Mouse (Mus musculus) monocyte, adult 5-6 weeks (primary cell): ENCODE data around the gene Mapkapk5. TPM values are rescaled to one million over a fixed set of nuclear protein-coding genes. Genes with fewer than 3 reads are reported as not detected.

Experiments used
- ATAC-seq: fragments of 153-309, 156-312 bp; replicated peaks from 2 replicates; pipeline ENCODE4 v1.8.0; 2017; ENCODE audit warnings: mild to moderate bottlenecking; ENCODE audit not compliant: low TSS enrichment, insufficient number of reproducible peaks, severe bottlenecking, poor library complexity, low FRiP score
- total RNA-seq: library from RNA; stranded (forward); fragments of 200-1000, 200-491, 200-594 nt; gene quantifications from 3 replicates; pipeline ENCODE4 v1.2.3, GENCODE M21; 2017

Gene Mapkapk5
- 129 to 201 TPM (median 159 TPM) in 3 replicates for total RNA-seq

GRCm38 (mm10) chr5:121545793-121546529 lies at the start of gene Mapkapk5:
Gene Mapkapk5 (minus strand): TSS chr5:121545905.
- ATAC-seq, result peak; percentile 92

- ATAC-seq, result no peak
Observed at GRCm38 (mm10) chr5:121594714-121595313, 49.1 kb upstream of the Mapkapk5 start.

GRCm38 (mm10) chr5:121593451-121594401 lies 48.0 kb upstream of the Mapkapk5 start, which contains the start of gene Aldh2:
Gene Aldh2 (minus strand): TSS chr5:121593824.
- peak; percentile 80 for ATAC-seq

GRCm38 (mm10) chr5:121592816-121593407 lies 47.2 kb upstream of the Mapkapk5 start:
- ATAC-seq, result no peak

- no peak for ATAC-seq
Observed at GRCm38 (mm10) chr5:121592064-121592815, 46.5 kb upstream of the Mapkapk5 start.

DNA sequence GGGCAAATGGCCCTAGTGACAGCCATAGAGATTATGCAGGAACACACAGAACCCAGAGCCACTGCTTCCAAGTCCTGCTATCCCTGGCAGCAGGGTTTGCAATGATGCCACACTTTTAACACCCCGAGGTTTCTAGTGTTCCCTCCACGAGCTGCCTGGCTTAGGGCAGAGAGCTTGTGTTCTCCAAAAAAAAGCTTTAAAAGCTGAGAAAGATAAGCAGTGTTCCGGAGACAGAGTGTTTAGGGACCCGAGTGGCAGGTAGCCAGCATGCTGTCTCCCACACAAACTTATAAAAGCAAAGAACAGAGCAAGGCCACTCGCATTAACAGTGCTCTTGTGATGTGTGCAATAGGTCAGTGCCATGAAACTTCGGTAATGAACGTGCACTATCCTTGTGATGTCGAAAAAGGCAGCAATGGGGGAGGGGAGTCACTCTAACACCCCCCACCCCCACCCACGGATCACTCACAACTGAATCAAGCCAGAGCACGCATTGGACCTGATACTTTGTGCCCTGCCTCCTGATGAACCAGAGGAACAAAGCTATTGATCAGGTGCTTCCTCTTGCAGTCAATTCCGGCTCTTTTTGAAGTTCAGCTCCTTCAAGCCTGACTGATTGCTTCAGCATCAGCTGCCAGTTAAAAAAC lies 45.8 kb upstream of the Mapkapk5 start:
- no peak for ATAC-seq

DNA sequence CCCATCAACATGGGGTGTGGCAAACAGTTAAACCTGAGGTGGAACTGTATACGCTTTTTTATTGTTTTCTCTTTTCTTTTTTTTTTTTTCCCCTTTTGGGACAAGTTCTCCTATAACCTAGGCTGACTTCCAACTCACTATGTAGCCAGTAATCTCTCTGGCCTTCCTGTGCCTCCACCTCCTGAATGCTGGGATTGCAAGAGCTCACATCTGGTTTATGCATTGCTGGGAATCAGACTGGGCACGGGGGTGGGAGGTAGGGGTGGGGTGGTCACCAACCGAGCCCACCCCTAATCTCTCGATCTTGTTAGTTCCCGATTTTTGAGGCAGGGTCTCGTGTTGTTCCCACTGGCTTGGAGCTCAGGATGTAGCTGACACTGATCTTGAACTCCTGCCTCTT lies 44.2 kb upstream of the Mapkapk5 start:
- no peak for ATAC-seq

DNA sequence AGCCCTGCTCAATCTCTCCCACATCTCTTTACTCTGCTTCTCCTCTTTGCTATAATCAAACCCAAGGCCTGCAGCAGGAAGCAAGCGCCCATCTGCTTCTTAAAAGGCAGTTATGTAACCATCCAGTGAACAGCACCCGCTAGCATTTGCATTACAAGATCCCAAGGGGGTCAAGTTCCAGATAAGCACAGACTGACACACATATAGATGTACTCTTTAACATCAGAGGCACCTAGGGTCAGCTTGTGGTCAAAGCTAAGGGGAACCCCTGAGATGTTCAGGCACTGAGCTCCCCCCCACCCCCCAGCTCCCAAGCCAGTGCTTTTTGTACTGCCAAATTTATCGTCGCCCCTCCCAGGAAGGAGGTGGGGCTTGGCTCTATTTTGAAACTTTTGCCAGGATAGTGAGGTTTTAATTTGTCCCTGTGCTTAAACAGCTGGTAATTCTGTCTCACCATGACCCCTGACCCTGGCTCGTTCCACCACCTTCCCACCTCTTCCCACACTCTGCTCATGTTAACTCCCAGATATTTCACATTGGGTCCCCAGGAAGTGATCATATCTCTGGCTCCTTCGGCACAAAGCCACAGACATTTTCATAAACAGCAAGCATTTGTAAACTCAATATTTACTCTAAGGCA lies 40.8 kb upstream of the Mapkapk5 start:
- peak; percentile 38 for ATAC-seq

GRCm38 (mm10) chr5:121585699-121586098 lies 40.0 kb upstream of the Mapkapk5 start:
- ATAC-seq, result no peak

DNA sequence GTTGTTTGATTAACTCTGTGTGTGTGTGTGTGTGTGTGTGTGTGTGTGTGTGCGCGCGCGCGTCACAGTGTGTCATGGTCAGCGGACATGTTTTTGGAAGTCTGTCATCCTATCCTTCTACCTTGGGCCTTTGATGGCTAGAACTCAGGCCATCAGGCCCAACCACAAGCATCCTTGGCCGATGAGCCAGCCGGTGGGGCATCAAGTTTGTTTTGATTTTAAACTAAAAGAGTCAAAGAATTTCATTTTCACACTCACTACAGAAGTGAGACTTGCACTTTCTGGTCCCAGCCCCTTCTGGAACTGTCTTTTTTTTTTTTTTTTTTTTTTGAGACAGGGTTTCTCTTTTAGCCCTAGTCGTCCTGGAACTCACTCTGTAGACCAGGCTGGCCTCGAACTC lies 39.3 kb upstream of the Mapkapk5 start:
- ATAC-seq, result no peak

DNA sequence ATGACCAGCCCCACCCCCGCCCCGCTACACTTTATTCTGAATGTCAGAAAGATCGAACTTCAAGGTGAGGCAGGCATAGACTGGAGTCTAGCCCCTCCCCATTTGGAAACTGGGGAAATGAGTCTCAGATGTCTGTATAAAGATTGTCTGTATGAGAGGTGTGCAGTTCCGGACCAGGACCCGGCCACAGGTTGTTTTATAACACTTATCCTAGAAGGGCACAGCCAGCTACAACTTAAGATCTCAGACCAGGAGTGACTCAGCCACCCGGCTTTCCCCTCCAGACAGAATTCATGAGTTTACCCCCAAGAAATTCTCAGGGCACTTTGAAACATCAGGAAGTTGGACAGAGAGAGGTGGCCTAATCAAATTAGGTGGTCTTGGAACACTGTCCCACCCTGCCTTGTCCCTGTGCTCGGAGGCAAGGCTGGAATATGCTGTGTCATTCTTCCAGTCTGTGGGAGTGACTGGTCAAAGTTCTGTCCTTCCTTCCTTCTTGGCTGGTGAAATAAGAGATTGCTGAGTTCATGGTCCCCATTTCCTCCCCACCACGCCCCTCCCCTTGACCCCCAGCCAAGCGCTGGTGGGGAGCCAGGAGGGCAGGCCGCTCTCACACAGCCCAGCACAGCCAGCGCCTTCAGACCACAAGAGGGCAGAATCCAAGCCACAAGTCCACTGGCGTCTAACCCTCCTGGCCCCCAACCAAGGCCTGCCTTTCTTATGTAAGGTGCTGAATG lies 38.2 kb upstream of the Mapkapk5 start:
- peak; percentile 88 for ATAC-seq

GRCm38 (mm10) chr5:121581945-121582344 lies 36.2 kb upstream of the Mapkapk5 start:
- no peak for ATAC-seq

- ATAC-seq, result no peak
Observed at GRCm38 (mm10) chr5:121576927-121577488, 31.3 kb upstream of the Mapkapk5 start.

DNA sequence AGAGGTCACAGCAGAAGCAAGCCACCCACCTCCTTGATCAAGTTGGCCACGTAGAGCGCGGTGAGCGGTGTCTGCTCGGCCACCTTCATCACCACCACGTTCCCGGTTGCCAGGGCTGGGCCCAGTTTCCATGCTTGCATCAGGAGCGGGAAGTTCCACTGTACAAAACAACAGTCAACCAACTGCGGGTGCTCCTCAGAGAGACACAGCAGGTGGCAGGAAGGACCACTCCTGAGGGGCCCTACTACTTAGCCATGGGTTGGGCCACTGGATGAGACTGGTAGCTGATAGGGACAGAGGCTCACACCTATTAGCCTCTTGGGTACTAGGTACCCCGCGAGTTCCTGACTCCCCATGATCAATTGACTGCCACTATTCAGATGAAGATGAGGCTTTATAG lies 30.2 kb upstream of the Mapkapk5 start:
- no peak for ATAC-seq

DNA sequence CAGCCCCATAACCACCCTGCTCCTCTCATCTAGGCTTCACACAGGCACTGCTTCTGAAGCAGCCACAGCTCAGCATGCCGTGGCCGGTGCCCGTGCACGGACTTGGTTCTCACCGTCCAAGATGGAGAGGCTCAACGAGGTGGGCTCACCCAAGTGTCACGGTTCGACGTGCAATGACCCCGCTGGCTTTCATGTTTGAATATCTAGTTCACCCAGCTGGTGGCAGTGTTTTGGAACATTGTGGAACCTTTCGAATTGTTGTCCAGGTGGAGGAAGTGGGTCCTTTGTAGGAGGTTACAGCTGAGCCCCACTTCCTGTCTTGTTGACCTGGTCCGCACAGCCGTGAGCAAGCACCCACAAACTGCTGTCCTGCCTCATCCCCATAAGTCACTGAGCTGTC lies 28.4 kb upstream of the Mapkapk5 start:
- no peak for ATAC-seq

- ATAC-seq, result no peak
Observed at GRCm38 (mm10) chr5:121570787-121571186, 25.1 kb upstream of the Mapkapk5 start.
